Mouse (Mus musculus) adrenal gland, postnatal 36 days (tissue): ENCODE measurements around the gene Ube3c. TPM values are rescaled to one million over a fixed set of nuclear protein-coding genes. Genes with fewer than 3 reads are reported as not detected.

Experiments used
- DNase-seq, 2 experiments: peaks; one replicate each; pipeline ENCODE4 v3.0.0; 2021; ENCODE audit warnings: mixed read lengths in 1 of 2
- total RNA-seq, 2 experiments: library from RNA; stranded (reverse); gene quantifications; 2 replicates each; pipeline ENCODE4 v1.2.3; 2021

The Ube3c gene
- total RNA-seq, 2 experiments from 2014 or later = 49.1 to 61.5 TPM

DNA sequence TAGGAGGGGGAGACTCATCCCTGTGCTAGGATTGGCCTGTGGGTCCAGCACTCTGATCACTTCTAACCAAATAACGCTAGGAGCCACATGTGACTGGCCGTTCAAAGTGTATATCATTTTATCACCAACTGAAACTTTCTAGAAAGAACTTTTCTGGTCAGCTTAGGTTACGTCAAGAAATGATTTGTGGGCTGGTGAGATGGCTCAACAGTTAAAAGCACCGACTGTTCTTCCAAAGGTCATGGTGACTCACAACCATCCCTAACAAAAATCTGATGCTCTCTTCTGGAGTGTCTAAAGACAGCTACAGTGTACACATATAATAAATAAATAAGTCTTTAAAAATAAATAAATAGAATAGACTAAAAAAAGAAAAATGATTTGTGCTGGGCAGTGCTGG is 103.5 kb downstream of the Ube3c start:
- DNase-seq = peak; percentile 7 to 20

GRCm38 (mm10) chr5:29674305-29674704 is 105.3 kb downstream of the Ube3c start:
- no peak for DNase-seq

GRCm38 (mm10) chr5:29676445-29676844 is 107.4 kb downstream of the Ube3c start:
- no peak for DNase-seq

DNA sequence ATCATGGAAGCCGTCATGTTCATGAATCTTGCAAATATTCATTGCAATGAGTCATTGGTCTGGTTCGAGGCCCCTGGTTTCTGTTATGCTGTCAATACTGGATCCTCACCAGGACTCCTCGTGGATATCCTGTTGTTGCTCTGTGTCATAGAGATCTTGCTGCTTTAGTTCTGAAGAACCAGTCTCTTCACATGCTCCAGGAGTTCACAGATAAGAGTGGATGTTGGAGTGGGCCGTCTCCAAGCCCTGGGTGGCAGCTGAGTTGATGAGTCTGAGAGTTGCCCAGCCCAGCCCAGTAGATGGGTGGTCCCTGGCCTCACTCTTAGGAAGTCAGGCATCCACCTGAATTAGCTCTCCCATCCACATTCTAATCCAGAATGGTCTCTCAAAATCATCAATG is 116.0 kb downstream of the Ube3c start:
- DNase-seq = no peak

DNA sequence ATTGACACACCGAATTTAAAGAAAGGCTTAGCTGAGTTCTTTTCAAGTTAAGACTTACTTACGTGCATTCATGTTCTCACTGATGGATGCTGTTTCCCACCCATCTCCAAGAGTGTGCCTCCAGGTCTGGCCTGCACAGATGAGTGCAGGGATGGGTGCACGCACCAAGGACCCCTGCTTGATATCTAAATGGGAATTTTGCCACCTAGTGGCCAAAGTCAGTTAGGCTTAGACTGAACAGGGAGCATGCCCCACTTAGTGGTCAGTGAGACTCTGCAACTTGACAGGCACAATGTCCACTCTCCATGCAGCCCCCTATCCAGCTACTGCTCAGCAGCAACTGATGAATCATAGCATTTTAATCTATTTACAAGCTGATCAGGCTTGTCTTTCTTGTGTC is 118.6 kb downstream of the Ube3c start:
- peak; percentile 19 to 44 for DNase-seq

DNA sequence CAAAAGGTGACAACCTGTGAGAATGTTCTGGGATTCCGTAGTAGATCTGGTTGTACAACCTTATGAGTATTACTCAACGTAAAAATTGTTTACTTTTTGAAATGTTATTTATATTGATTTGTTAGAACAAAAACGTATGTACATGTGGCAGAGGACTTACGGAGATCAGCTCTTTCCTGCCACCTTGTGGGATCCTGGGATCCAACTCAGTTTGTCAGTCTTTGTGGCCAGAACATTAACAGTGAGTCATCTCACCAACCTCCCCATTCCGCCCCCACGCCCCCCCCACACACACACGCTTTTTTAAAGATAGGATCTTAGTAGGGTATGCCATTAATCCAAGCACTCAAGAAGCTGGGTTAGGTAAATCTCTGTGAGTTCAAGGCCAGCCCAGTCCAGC is 119.3 kb downstream of the Ube3c start:
- peak in 1 of 2 experiments; percentile 34 for DNase-seq

DNA sequence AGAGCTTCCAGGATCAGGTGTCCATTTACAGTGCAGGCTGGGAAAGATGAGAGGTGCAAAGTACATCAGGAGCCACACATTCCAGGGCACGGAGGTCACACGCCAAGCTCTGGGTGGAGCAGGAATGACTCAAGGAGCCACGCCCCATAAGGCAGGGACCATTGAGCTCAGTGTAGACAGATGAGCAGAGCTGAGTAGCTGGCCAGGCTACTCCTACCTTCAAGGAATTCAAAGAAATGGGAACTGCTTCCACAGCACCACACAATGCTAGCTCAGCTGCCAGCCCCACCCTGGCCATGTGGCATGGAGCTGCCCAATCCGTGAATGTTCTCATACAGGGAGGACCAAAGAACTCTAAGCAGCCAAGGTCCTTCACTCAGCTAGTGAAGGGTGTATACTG is 129.5 kb downstream of the Ube3c start:
- no peak for DNase-seq

- peak in 1 of 2 experiments; percentile 9 for DNase-seq
Observed at GRCm38 (mm10) chr5:29699520-29700202, 130.6 kb downstream of the Ube3c start.

- DNase-seq = no peak
Observed at GRCm38 (mm10) chr5:29707241-29707640, 138.2 kb downstream of the Ube3c start.

DNA sequence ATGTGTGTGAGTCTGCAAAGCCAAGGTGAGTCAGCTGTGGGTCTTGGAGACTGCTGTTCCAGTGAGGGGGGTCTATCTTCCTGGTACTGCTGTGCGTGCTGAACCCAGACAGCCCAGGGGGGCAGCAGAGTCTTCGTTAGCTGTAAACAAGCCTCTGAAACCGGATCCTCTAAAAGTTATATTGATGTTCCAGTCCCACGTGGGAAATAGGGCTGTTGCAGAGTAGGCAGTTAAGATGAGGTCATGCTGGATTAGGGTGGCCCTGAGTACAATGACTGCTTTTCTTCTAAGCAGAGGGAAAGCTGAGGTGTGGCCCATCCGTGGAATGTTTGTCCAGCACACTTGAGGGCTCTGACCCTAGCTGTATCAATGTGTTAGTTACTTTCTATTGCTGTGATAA is 139.2 kb downstream of the Ube3c start:
- DNase-seq = no peak

GRCm38 (mm10) chr5:29711631-29712030 is 142.6 kb downstream of the Ube3c start:
- DNase-seq = no peak

GRCm38 (mm10) chr5:29712906-29713305 is 143.9 kb downstream of the Ube3c start:
- no peak for DNase-seq

- no peak for DNase-seq
Observed at GRCm38 (mm10) chr5:29721159-29721558, 152.1 kb downstream of the Ube3c start.

DNA sequence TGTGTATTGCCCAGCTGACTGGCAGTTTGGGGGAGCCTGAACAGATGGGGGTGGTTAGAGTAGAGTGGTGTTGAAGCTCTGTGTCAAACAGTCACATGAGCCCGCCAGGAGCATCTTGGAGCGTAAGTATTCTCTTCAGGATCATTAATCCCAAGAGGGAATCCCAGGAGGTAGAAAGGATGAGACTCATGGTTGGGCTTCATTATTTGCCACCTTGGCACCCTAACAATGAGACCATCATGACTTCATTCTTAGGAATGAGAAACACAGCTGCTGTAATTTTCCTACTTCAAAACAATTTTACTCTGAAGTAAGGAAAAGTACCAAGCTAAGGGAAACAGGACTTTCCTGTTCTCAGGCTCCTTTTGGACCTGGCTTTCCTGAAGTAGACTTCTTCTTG is 156.3 kb downstream of the Ube3c start:
- DNase-seq = no peak

Other genes with a start within 250 kb of the Ube3c start
- gene Lmbr1, start 190.9 kb upstream of the Ube3c start, total RNA-seq = 10 to 100 TPM; 10.6 to 12.8 TPM
- 10 to 100 TPM; 36.3 to 42.3 TPM for gene Nom1, start 134.6 kb upstream of the Ube3c start, total RNA-seq
- not detected for gene Mnx1, start 90.8 kb upstream of the Ube3c start, total RNA-seq
- 100 to 1,000 TPM; 131 to 139 TPM for gene Dnajb6, start 166.4 kb downstream of the Ube3c start, total RNA-seq
- 1 to 10 TPM; 1.7 to 2.3 TPM for gene Gm5129, start 166.7 kb downstream of the Ube3c start, total RNA-seq